Mouse (Mus musculus) layer of hippocampus, postnatal 10 days (tissue): Measurements from ENCODE around the gene Ikzf1. TPM values are rescaled to one million over a fixed set of nuclear protein-coding genes. Genes with fewer than 3 reads are reported as not detected.

Experiments used
- DNase-seq, 2 experiments: peaks; one replicate each; pipeline ENCODE4 v3.0.0; 2021; ENCODE audit warnings: low spot score in 2 of 2
- total RNA-seq, 2 experiments: library from RNA; stranded (reverse); gene quantifications; 2 replicates each; pipeline ENCODE4 v1.2.3; 2021

Gene Ikzf1
- total RNA-seq, 2 experiments from 2014 or later: 2.7 to 3.4 TPM

DNA sequence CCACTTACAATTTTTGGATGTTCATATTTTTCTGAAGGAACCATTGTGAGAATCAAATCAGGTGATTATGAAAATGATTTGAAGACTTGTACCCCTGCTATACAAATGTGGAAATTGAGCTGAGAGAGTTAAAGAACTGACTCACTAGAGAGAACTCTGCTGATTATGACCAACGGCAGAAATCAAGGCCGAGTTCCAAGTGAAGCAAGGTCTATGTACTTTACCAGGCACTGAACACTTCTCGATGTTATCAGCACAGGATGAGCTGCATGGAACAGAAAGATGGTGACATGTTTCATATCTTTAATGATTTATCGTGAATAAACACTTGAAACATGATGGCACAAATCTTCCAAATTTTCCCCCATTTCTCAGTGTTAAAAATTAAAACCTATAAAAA is 121.1 kb downstream of the Ikzf1 start:
- no peak for DNase-seq

DNA sequence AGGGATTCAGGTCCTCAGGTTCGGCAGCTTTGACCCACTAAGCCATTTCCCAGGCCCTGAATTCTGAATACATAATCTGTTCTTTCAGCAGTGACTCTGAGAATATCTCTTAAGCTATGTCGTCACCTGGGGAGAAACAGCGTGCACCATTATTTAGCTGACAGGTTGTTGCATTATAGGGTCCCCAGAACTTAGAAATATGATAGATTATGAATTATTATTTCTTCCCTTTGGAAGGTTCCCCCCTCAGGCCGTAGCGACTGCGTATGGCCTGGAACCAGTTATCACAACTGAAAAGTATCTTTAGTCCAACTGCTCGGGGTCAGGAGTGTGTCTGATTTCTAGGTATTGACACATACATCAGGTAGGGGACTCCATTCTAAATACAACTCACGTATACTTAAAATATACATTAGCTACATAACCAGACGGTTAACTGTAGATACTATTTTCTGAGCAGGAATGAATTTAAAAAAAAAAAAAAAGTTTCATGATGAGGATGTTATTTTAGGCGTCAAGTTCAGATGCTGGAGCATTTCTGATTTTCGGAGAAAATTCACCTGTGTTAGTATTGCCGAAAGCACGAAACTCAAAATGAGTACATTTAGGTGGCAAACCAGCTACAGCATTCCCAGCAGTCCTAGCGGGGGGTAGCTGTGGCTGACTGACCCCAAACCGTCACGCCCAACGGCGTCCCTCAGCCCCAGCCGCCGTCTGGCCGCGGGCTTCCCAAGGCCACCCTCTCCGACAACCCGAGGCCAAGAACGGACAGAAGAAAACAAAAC is 123.4 kb downstream of the Ikzf1 start:
- DNase-seq: no peak

- DNase-seq: peak; percentile 97 to 98
These were observed 124.1 kb downstream of the Ikzf1 start, which contains the start of gene Fignl1 for GRCm38 (mm10) chr11:11808820-11809403. Gene Fignl1, minus strand, starts transcription at chr11:11808962.

GRCm38 (mm10) chr11:11809404-11810175 is 124.8 kb downstream of the Ikzf1 start:
- DNase-seq: no peak

DNA sequence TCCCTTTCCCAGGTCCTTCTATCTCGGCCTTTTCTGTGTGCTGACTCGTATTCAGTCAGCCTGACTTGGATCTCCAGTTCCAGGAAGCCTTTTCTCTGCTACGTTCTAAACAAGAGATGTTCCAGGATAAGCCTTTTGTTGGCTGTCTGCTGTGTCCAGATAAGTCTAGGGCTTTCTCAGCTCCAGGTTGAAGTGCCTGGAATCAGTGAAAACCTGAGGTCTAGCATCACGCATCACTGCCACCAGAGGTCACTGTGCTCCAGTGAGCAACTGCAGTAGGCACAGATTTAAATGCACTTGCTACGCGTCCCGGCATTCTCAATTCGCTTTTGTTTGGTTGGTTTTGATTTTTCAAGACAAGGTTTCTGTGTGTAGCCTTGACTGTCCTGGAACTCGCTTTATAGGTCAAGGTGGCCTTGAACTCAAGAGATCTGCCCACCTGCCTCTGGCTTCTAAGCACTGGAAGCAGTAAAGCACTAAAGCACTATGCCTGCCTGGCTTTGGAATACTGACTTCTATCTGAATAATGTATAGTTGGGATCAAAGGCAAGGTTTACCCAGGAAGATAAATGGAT is 127.2 kb downstream of the Ikzf1 start:
- DNase-seq: peak; percentile 78 to 83

GRCm38 (mm10) chr11:11815737-11816136 is 130.9 kb downstream of the Ikzf1 start:
- no peak for DNase-seq

GRCm38 (mm10) chr11:11818797-11819196 is 134.0 kb downstream of the Ikzf1 start:
- no peak for DNase-seq

GRCm38 (mm10) chr11:11819206-11819605 is 134.4 kb downstream of the Ikzf1 start:
- no peak for DNase-seq

DNA sequence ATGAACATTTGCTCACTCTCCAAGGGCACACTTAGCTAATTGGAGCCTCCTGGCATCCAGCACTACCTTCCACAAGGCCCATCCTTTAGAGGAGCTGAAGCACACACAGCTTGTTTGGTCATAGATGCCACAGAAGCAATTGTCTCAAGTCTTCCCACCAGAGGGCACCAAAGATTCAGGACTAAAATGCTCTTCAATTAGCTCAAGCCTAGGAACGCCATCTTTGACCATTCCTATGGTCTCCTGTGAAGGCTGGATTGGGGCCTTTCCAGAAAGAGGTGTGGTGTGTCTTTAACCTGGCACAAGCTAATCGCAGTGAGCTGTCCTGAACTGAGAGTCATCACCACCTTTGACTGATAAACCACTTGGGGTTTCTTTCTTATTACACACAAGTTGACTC is 135.4 kb downstream of the Ikzf1 start:
- DNase-seq: peak; percentile 83 to 85

DNA sequence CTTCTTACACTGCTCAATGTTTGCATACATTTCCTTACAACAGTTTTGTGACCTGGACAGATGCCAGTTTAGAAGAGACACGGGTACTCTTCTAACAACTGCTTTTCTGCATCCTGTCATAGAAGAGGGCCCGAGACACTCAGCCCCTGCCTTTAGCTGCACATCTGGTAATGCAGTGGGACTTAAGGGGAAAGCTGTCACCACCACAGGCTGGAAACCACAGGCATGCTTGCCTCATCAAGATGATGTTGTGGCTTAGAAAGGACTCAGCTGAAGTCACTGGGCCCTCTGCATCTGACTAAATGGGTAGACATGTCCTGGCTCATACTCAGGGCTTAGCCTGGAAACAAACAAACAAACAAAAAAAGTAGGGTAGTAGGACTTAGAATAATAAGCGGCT is 135.9 kb downstream of the Ikzf1 start:
- DNase-seq: no peak

GRCm38 (mm10) chr11:11821387-11821975 is 136.7 kb downstream of the Ikzf1 start:
- DNase-seq: peak in 1 of 2 experiments; percentile 43

Other genes with a start within 250 kb of the Ikzf1 start
- gene Spata48, start 222.9 kb upstream of the Ikzf1 start, total RNA-seq: 1 to 10 TPM; 1.7 to 2.0 TPM
- gene Zpbp, start 222.6 kb upstream of the Ikzf1 start, total RNA-seq: 1 to 10 TPM in 1 of 2 experiments, under 1 TPM in 1; 0.91 to 1.2 TPM
- gene 4930512M02Rik, start 57.2 kb upstream of the Ikzf1 start, total RNA-seq: not detected
- gene Fignl1, start 124.0 kb downstream of the Ikzf1 start, total RNA-seq: 1 to 10 TPM; 2.1 to 2.9 TPM
- 1 to 10 TPM; 7.1 to 8.9 TPM for gene Ddc, start 213.1 kb downstream of the Ikzf1 start, total RNA-seq